Mouse (Mus musculus): ENCODE results near the gene Ltbp4.

Gene Ltbp4

DNA sequence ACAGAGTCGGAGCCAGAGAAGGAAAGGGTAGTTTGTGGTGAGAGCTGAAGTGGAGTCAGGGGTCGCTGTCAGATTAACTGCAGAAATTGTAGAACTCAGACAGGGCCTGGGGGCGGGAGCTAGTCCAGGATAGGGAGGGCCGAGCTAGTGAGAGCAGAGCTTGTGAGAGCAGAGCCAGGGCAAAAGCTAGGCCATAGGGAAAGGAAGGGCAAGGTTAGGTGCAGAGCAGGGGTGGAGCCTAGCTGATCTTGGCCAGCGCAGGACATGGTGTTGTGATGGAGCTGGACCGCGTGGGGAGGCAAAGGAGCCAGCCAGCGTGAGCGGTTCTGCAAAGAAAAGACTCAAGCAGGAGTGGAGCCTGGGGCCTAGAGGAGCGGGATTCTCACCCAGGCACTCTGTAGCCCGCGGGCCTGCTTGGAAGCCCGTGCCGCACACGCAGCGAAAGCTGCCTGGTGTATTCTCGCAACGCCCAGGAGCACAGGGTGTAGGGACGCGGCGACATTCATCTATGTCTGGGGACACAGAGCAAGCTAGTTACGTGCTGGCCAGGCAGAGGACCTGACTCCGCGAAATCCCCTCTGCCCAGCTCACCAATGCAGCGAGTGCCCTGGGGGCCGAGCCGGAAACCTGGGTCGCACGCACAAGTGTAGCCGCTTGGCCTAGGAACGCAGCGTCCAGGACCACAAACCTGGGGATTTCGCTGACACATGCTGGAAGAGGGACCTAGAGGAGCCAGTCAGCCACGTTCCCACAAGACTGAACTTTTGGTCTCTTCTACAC, 11.2 kb downstream of the Ltbp4 start:
- DNase-seq: peak; percentile 72

DNA sequence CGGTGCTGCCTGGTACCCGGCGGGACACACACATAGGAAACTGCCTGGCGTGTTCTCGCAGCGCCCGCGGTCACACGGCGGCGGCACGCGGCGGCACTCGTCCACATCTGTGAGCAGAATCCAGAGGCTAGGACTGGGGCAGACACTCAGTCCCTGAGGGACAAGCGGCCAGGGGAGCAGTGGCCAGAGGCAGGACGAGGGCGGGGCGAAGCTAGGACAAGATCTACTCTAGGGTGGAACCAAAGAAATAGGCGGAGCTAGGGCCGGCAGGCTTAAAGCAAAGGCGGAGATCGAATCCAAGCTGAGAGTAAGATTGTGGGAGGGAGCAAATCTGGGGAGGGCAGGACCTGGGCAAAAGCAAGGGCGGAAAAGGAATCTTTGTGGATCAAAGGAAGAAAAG, 11.8 kb downstream of the Ltbp4 start:
- peak; percentile 92 for DNase-seq

GRCm38 (mm10) chr7:27324928-27325327, 12.6 kb downstream of the Ltbp4 start:
- no peak for DNase-seq

- no peak for DNase-seq
Observed at GRCm38 (mm10) chr7:27324161-27324560, 13.3 kb downstream of the Ltbp4 start.

GRCm38 (mm10) chr7:27323001-27323400, 14.5 kb downstream of the Ltbp4 start:
- no peak for DNase-seq

GRCm38 (mm10) chr7:27322291-27322690, 15.2 kb downstream of the Ltbp4 start:
- DNase-seq: no peak

GRCm38 (mm10) chr7:27319411-27319810, 18.1 kb downstream of the Ltbp4 start:
- DNase-seq: no peak

- DNase-seq: no peak
Observed at GRCm38 (mm10) chr7:27315958-27316357, 21.5 kb downstream of the Ltbp4 start.

GRCm38 (mm10) chr7:27314393-27314792, 23.1 kb downstream of the Ltbp4 start:
- DNase-seq: no peak

GRCm38 (mm10) chr7:27311651-27312284, 25.7 kb downstream of the Ltbp4 start:
- DNase-seq: no peak

DNA sequence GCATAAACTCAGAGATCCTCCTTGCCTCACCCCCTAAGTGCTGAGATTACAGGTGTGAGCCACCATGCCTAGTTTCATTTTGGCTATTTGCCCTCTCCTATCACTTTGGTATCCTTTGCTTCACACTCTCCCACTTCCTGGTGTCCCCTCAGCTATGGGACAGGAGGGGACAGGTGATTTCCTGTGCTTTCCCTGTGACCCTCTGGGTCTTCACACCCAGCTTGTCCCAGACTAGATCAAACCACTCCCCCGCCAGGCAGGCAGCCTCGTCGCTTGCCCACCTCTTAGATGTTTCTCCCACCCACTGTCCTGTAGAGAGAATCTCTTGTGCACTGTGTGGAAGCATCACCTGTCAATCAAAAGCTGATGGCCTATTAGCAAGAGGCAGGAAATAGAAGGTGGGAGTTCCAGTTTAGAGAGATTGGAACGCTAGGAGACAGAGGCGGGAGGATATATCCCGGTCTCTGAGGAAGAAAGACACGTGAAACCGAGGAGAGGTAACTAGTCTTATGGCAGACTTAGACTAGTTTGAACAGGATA, 26.4 kb downstream of the Ltbp4 start:
- DNase-seq: no peak

- peak; percentile 71 for DNase-seq
Observed at GRCm38 (mm10) chr7:27310306-27310705, 27.2 kb downstream of the Ltbp4 start.

- DNase-seq: no peak
Observed at GRCm38 (mm10) chr7:27309832-27310231, 27.7 kb downstream of the Ltbp4 start.

- no peak for DNase-seq
Observed at GRCm38 (mm10) chr7:27308821-27309549, 28.5 kb downstream of the Ltbp4 start.

- no peak for DNase-seq
Observed at GRCm38 (mm10) chr7:27307551-27307950, 29.9 kb downstream of the Ltbp4 start.

- peak; percentile 48 for DNase-seq
Observed at GRCm38 (mm10) chr7:27306161-27307160, 31.0 kb downstream of the Ltbp4 start.

GRCm38 (mm10) chr7:27305091-27305730, 32.3 kb downstream of the Ltbp4 start:
- no peak for DNase-seq

GRCm38 (mm10) chr7:27302172-27302571, 35.3 kb downstream of the Ltbp4 start:
- peak; percentile 82 for DNase-seq

- DNase-seq: no peak
Observed at GRCm38 (mm10) chr7:27300801-27301200, 36.7 kb downstream of the Ltbp4 start.

DNA sequence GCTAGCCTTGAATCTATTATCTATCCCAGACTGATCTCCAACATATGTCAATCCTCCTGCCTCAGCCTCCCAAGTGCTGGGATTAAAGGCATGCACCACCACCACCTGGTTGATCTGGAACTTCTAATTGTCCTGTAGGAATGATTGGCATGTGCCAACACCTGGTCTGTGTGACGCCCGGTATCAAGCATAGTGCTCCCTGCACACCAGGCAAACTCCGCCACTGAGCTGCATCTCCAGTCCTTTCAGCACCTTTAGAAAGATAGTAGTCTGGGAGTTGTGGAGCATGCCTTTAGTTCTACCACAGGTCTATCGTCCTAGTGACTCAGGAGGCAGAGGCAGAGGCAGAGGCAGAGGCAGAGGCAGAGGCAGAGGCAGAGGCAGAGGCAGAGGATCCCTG, 37.1 kb downstream of the Ltbp4 start:
- DNase-seq: no peak

GRCm38 (mm10) chr7:27298816-27299215, 38.7 kb downstream of the Ltbp4 start:
- DNase-seq: no peak

Measured in lung, postnatal 36 days (tissue).